Mouse (Mus musculus) heart, adult 2 months (tissue): ENCODE results near the gene Pomt2.

ENCODE experiments used
- CTCF ChIP-seq: fragments of 200-600 bp; IDR thresholded peaks from 2 replicates; pipeline ENCODE4 v1.8.1; 2022; ENCODE audit warnings: antibody characterized with exemption, mild to moderate bottlenecking, moderate library complexity
- POLR2A ChIP-seq: fragments of 200-500 bp; IDR thresholded peaks from 2 replicates; pipeline ENCODE4 v1.6.1; 2011; ENCODE audit warnings: mild to moderate bottlenecking, low read depth, low read length, control low read depth; ENCODE audit not compliant: insufficient read depth

DNA sequence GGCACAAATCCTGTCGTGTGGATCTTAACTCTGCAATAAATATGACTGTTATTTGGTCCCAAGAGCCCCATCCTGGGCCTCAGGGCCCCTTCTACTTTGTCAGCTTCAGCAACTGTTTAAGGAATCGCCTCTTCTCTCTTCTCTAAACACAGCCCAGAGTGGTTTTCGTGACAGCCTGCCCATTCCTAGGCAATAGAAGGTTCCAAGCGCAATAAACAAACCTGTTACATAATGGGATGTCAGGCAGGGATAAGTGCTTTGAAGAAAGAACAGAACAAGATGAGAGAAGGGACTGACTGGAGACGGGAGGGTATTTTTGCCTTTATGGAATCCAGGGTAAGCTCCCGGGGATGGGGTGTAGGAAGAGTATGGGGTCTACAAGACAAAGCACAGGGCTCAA, 54.1 kb downstream of the Pomt2 start:
- TF ChIP-seq CTCF (no peak), POLR2A (no peak)
